Mouse (Mus musculus) small intestine, adult 2 months (tissue): ENCODE measurements around the gene Eif3b.

Source experiments
- CTCF ChIP-seq: fragments of 200-500 bp; IDR thresholded peaks from 2 replicates; pipeline ENCODE4 v1.5.1; 2012; ENCODE audit warnings: low read depth, mild to moderate bottlenecking, control low read depth, inconsistent platforms, low read length, moderate library complexity, mixed read lengths; ENCODE audit not compliant: insufficient replicate concordance, insufficient read length; ENCODE audit errors: extremely low read depth
- POLR2A ChIP-seq: fragments of 200-500 bp; IDR thresholded peaks from 2 replicates; pipeline ENCODE4 v1.6.1; 2012; ENCODE audit warnings: low read depth, mild to moderate bottlenecking, control low read depth, inconsistent platforms, low read length, moderate library complexity

GRCm38 (mm10) chr5:140382688-140383087 is 36.4 kb upstream of the Eif3b start:
- no peak for TF ChIP-seq CTCF
- TF ChIP-seq POLR2A: no peak
